Mouse (Mus musculus) liver, embryonic 14 days (tissue): ENCODE results near the gene Sptlc3. TPM values are rescaled to one million over a fixed set of nuclear protein-coding genes. Genes with fewer than 3 reads are reported as not detected.

Source experiments
- polyA plus RNA-seq: library from polyadenylated mRNA; depleted of rRNA; stranded (reverse); fragments of >200 nt; gene quantifications from 2 replicates; pipeline ENCODE4 v1.2.3, GENCODE M21; 2012; rRNA removed

Sptlc3 gene
- 0.01 TPM in 1 of 2 replicates, not detected in the other for polyA plus RNA-seq

DNA sequence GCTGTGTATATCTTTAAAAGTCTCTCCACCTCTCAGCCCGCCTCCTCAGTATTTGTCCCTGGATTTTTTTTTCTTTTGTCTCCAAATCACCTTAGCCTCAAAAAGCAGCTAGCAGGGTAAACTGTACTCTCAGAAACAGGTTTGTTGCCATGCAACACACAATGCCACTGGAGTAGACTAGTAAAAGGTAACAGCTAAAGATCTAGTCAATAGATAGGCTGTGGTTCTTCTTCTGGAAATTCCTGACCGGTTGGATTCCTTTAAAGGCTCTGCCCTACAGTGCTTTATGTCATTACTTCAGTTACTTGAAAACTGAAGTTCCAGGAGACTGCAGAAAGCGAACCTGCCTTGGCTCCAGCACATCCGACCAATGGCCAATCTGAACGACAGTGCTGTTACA, at the start of gene Sptlc3:
Gene Sptlc3, plus strand, starts transcription at position 78 of the 400 bp plus-strand sequence.

DNA sequence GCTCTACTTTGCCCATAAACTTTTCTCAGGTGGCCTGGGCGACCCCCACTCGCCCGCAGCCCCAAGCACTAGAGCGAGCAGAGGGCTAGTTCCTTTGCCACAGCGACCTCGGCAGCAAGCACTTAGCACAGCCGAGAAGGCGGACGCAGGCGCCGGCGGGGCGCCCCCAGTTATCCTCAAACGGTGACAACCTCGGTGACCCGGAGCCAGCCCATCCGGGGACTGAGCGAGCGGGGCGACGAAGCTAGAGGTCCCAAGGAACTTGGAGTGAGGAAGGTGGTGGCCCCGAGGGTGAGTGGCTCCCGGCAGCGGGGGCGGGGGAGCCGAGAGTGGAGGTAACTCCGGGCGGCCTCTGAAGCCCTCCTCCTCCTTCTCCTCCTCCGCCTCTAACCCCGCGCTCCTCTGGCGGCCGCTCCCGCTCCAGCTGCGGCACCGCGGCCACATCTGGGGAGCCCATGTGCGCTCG, 184.1 kb downstream of the Sptlc3 start, which contains the start of gene Ism1:
Gene Ism1, plus strand, starts transcription at position 370 of the 466 bp plus-strand sequence.

Other genes with a start within 250 kb of the Sptlc3 start
- gene Ism1, start 184.3 kb downstream of the Sptlc3 start, polyA plus RNA-seq = 0.02 TPM in 2 replicates